Mouse (Mus musculus) adrenal gland, postnatal 4 days (tissue): ENCODE results near the gene Gm6993. TPM values are rescaled to one million over a fixed set of nuclear protein-coding genes. Genes with fewer than 3 reads are reported as not detected.

ENCODE experiments used
- DNase-seq, 2 experiments: peaks; one replicate each; pipeline ENCODE4 v3.0.0; 2021 to 2022; ENCODE audit warnings: low spot score in 2 of 2, mixed read lengths in 2 of 2
- long read RNA-seq, 2 experiments: library from polyadenylated mRNA; stranded (forward); transcript quantifications; one replicate each; pipeline ENCODE4 v2.0.0; 2021
- total RNA-seq, 2 experiments: library from RNA; stranded (reverse); gene quantifications; 2 replicates each; pipeline ENCODE4 v1.2.3; 2021

Gm6993 gene
- total RNA-seq = not detected
- long read RNA-seq, experiment 1 = 0 reads
- long read RNA-seq, experiment 2 = 0 reads

DNA sequence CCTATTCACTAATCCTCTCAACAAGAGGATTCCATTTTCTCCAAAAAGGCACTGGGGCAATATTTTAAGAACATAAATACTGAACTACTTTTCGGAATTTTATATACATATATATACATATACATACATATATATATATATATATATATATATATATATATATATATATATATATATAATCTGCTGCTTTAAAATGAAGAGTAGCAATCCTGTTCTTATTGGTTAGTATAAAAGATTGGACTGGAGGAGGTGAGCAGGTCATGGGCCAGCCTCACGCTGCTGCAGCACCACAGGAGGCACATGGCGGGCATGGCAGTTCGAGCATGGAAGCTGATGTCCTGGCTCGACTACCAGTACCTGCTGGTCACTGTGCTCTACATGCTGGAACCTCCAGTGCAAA lies at the start of gene Gm6993:
Gene Gm6993 (plus strand): TSS at position 301 of the 400 bp plus-strand sequence.
- no peak for DNase-seq

GRCm38 (mm10) chr12:31191329-31191954 lies 49.1 kb upstream of the Gm6993 start:
- DNase-seq = no peak

GRCm38 (mm10) chr12:31202509-31202908 lies 38.1 kb upstream of the Gm6993 start:
- DNase-seq = no peak

DNA sequence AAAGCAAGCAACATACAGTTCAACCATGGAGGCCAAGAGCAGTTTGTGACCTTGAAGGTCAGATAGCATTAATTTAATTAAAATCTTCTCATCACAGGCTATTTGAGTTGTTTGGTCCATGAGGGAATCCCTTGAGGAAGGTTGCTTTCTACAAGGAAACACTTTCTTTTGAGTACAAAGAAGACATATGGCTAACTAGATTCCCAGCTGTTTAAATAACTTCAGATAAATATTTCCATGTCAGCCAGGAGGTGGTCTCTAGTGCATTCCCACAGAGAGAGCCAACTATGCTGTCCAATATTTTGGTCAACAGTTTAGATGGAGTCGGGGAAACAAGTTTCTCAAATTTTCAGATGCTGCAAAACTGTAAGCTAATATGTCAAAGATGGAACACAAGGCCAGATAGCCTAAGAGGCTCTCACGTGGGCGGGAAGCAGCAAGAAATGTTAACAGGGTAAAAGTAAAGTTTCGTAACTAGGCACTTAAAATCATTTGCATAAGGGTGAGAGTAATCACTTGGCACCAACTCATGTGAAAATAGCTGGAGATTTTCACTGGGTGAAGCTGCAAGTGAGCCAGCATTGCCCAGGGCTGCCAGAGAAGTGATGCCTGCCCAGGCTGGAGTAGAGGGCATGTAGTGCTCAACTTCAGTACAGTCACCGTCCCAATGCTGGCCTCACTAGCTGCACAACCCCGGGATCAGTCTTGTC lies 36.7 kb upstream of the Gm6993 start:
- no peak for DNase-seq

GRCm38 (mm10) chr12:31204898-31205297 lies 35.7 kb upstream of the Gm6993 start:
- DNase-seq = no peak

DNA sequence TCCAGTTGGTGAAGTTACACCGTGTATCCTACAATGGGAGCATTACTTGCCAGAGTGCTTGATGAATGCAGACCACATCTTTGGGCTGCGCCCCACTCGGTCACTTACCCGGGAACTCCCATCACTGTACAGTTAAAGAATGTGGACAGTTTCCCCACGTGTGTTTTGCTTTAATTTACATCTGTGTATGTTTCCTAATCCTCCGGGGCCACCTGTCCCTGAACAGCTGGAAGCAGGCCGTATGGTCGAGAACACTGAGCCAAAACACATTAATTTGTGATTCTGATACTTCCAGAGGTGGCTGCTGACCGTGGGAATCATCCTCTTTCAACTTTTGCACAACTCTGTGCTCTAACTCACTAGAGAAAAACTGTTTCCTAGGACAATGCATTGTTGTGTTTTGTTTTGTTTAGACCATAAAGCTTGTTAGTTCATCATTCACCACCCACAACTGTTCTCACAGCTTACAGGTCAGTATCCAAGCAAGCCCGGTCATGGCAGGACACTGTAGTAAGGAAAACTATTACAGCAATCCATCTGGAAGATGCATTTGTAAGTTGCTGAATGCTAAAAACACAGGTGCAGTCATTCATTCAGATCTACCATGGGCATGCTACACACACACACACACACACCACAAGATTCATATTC lies 34.5 kb upstream of the Gm6993 start:
- no peak for DNase-seq

DNA sequence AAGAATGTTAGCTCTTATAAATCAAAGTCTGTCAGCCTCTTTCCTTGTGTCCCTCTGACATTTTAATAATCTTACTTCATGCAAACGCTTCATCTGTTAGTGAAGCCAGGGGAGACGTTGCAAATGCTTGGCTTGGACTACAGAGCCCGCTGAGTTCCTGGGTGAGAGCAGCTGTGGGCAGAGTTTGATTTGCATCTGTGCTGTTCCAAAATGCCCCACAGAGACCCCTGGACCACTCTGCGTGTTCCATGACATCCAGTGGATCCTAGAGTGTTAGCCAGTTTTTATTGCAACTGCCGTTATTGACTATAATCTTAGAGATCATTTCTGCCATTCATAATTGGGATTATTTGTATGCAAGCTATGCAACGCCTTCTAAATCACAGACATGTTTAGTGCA lies 31.8 kb upstream of the Gm6993 start:
- no peak for DNase-seq

- DNase-seq = no peak
Measured at GRCm38 (mm10) chr12:31209377-31209805, 31.2 kb upstream of the Gm6993 start.

GRCm38 (mm10) chr12:31213556-31213955 lies 27.0 kb upstream of the Gm6993 start:
- no peak for DNase-seq

- no peak for DNase-seq
Measured at GRCm38 (mm10) chr12:31215003-31215402, 25.6 kb upstream of the Gm6993 start.

DNA sequence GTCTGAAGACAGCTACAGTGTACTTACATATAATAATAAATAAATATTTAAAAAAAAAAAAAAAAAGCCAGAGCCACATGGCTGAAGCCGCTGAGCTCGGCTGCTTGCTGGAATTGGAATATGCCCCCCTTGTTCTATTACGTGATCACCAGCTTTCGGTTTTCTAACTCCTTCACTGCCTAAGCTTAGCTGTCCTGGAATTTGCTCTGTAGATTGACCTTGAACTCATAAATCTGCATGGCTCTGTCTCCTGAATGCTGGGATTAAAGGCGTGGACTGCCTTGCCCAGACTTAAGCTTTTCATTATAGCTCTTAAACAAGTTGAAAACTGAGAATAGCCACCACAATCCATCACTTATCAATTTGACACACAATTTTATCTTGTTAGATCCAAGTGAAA lies 23.3 kb upstream of the Gm6993 start:
- DNase-seq = no peak

- DNase-seq = no peak
Measured at GRCm38 (mm10) chr12:31218774-31219173, 21.8 kb upstream of the Gm6993 start.

DNA sequence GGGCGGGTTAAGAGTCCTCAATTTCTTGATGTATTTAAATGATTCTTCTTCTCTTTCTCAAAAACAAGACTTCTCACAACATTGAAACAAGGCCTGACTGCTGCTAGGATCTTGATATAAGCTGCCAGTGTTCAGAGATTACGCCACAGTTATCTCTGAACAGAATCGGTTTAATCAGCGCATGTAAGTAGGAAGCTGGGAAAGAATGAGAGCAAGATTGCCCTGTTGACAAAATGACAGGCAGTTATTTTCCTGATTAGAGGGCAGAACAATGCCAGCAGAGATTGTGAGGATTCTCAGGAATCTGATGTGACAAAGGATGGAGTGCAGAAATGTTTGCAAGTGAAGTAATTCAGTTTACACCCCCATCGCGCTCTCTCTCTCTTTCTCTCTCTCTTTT lies 19.0 kb upstream of the Gm6993 start:
- DNase-seq = no peak

DNA sequence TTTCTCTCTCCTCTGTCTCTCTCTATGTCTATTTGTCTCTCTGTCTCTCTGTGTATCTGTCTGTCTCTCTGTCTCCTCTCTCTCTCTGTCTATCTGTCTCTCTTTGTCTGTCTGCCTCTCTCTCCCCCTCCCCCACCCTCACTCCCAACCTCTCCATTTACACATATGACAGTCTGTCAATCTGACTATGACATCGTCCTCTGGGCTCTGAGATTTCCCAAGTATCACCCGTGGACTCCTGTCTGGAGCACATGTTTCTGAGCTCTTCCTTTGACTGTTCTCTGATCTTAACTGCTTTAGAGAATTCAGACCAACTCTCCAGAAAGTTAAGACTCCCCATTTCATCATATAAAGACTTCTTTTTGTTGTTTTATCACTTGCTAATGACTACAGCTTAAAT lies 18.3 kb upstream of the Gm6993 start:
- DNase-seq = no peak

DNA sequence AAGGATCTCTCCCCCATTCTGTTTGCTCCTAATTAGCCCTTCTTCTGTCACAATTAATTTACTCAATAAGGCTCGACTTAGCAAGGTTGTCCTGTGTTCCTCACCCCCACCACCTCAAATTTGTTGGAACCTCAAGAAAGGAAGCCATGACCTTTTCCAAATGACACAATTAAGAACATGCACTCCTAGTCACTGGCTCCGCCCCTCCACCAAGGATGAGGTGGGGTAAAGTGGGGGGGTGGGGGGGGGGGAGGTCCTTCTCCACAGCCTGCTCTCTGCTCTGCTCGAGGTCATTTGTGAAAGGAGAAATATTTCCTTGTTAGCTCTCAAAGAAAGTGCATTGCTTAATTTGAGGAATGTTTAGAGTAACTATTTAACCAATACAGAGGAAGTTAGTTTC lies 17.8 kb upstream of the Gm6993 start:
- no peak for DNase-seq

DNA sequence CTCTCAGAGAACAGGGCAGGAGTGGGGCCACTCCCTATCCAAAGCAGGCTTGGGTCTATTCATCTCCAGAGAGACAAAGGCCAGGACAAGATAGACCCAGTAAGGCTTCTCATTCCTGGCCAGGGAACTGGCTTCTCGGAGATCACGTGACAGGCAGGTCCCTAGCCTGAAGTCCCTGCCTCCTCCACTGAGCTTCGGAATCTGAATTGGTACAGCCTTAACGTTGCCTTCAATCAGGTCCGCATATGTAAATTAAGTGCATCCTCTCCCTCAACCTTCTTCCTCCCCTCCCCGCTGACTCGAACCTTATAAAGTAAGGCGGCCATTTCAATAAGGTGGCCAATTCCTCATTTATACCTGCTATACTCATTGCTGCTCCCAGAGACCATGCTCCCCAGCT lies 15.1 kb upstream of the Gm6993 start:
- DNase-seq = no peak

GRCm38 (mm10) chr12:31227167-31227566 lies 13.4 kb upstream of the Gm6993 start:
- DNase-seq = no peak

DNA sequence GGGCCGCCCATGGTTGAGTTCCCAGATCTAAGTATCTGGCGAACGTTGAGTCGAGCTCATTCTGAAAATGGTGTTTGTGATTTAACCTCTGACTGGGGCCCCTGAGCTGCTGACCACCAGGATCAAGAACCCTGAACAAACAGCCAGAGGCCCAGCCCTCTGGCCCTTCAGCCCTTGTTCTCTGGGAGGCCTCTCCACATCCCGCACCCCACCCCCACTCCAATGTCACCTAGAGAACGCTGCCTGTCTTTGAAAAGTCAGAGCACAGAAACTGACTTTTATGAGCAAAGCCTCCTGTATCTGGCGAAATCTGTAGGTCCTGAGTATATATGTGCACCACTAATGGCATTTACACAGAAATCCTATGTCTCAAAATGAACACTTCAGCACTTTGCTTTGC lies 11.7 kb upstream of the Gm6993 start:
- no peak for DNase-seq

- no peak for DNase-seq
Measured at GRCm38 (mm10) chr12:31232635-31233034, 7.9 kb upstream of the Gm6993 start.

DNA sequence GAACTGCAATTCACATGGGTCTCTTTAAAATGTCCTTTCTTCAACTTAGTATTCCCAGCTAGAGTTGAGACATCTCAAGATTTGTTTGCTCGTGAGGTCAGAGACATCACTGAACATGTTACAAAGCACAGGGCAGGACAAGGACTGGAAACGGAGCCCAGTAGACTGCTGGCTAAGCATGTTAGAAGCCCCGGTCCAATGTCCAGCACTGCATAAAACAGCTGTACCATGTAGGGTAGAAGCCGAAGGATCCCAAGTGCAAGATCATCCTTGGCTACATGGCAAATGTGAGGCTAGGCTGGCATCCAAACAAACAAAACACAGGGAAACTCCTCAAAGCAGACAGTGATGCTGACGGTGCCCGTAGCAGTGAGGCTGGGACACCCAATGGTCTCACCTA lies 5.6 kb upstream of the Gm6993 start:
- no peak for DNase-seq

- DNase-seq = no peak
Measured at GRCm38 (mm10) chr12:31236861-31237595, 3.5 kb upstream of the Gm6993 start.
